Mouse (Mus musculus): ENCODE measurements around the gene Areg. TPM values are rescaled to one million over a fixed set of nuclear protein-coding genes. Genes with fewer than 3 reads are reported as not detected.

The Areg gene
- polyA plus RNA-seq, 1 experiment: 0.47 TPM

- H3K36me3 ChIP-seq (ENCODE audit: control insufficient read depth, insufficient read depth, low read length): no peaks in the 10 kb centered on the region
- H3K27ac ChIP-seq (ENCODE audit: control insufficient read depth, insufficient read depth, low read length): no peak overlapping the region
- no peak for DNase-seq
- no peaks in the 10 kb centered on the region for H3K27me3 ChIP-seq (ENCODE audit: control insufficient read depth, insufficient read depth, low read length)
- H3K4me3 ChIP-seq (ENCODE audit: control insufficient read depth, insufficient read depth, low read length): no peak overlapping the region
- 90% methylated on average over 6 of the region's 6 CpGs for WGBS
- TF ChIP-seq CTCF (IDR thresholded peaks at IDR 0.05; ENCODE audit: borderline replicate concordance, control insufficient read depth, extremely low read depth, insufficient read depth, low read length, poor library complexity): no peak
- TF ChIP-seq POLR2A (IDR thresholded peaks at IDR 0.05; ENCODE audit: control insufficient read depth, extremely low read depth, insufficient read depth, low read length, poor library complexity): no peak
- no peaks in the 10 kb centered on the region for H3K4me1 ChIP-seq (replicated peaks; ENCODE audit: control insufficient read depth, insufficient read depth, low read length)
Measured at GRCm38 (mm10) chr5:91110023-91110670, 29.3 kb upstream of the Areg start.

GRCm38 (mm10) chr5:91111019-91111418, 28.4 kb upstream of the Areg start:
- WGBS: 91% methylated on average over 8 of the region's 8 CpGs
- Histone ChIP-seq H3K4me1 (replicated peaks; ENCODE audit: control insufficient read depth, insufficient read depth, low read length) (no peaks in the 10 kb centered on the region), H3K36me3 (ENCODE audit: control insufficient read depth, insufficient read depth, low read length) (no peaks in the 10 kb centered on the region), H3K27ac (ENCODE audit: control insufficient read depth, insufficient read depth, low read length) (no peak overlapping the region), H3K27me3 (ENCODE audit: control insufficient read depth, insufficient read depth, low read length) (no peaks in the 10 kb centered on the region), H3K4me3 (ENCODE audit: control insufficient read depth, insufficient read depth, low read length) (no peak overlapping the region)
- no peak for DNase-seq
- TF ChIP-seq POLR2A (IDR thresholded peaks at IDR 0.05; ENCODE audit: control insufficient read depth, extremely low read depth, insufficient read depth, low read length, poor library complexity) (no peak), CTCF (IDR thresholded peaks at IDR 0.05; ENCODE audit: borderline replicate concordance, control insufficient read depth, extremely low read depth, insufficient read depth, low read length, poor library complexity) (no peak)

- WGBS: 58% methylated on average over 2 of the region's 2 CpGs
Measured at GRCm38 (mm10) chr5:91113967-91114366, 25.4 kb upstream of the Areg start.

GRCm38 (mm10) chr5:91114574-91114973, 24.8 kb upstream of the Areg start:
- Histone ChIP-seq H3K4me1 (replicated peaks; ENCODE audit: control insufficient read depth, insufficient read depth, low read length) (no peaks in the 10 kb centered on the region), H3K36me3 (ENCODE audit: control insufficient read depth, insufficient read depth, low read length) (no peaks in the 10 kb centered on the region), H3K27me3 (ENCODE audit: control insufficient read depth, insufficient read depth, low read length) (no peaks in the 10 kb centered on the region), H3K27ac (ENCODE audit: control insufficient read depth, insufficient read depth, low read length) (no peak overlapping the region), H3K4me3 (ENCODE audit: control insufficient read depth, insufficient read depth, low read length) (no peak overlapping the region)
- WGBS: 77% methylated on average over 1 of the region's 1 CpGs
- DNase-seq: no peak
- TF ChIP-seq CTCF (IDR thresholded peaks at IDR 0.05; ENCODE audit: borderline replicate concordance, control insufficient read depth, extremely low read depth, insufficient read depth, low read length, poor library complexity) (no peak), POLR2A (IDR thresholded peaks at IDR 0.05; ENCODE audit: control insufficient read depth, extremely low read depth, insufficient read depth, low read length, poor library complexity) (no peak)

More at GRCm38 (mm10) chr5:91113967-91114366, 25.4 kb upstream of the Areg start:
- H3K27ac ChIP-seq (ENCODE audit: control insufficient read depth, insufficient read depth, low read length): no peak overlapping the region
- H3K27me3 ChIP-seq (ENCODE audit: control insufficient read depth, insufficient read depth, low read length): no peaks in the 10 kb centered on the region
- TF ChIP-seq POLR2A (IDR thresholded peaks at IDR 0.05; ENCODE audit: control insufficient read depth, extremely low read depth, insufficient read depth, low read length, poor library complexity) (no peak), CTCF (IDR thresholded peaks at IDR 0.05; ENCODE audit: borderline replicate concordance, control insufficient read depth, extremely low read depth, insufficient read depth, low read length, poor library complexity) (no peak)
- DNase-seq: no peak
- H3K4me3 ChIP-seq (ENCODE audit: control insufficient read depth, insufficient read depth, low read length): no peak overlapping the region
- H3K4me1 ChIP-seq (replicated peaks; ENCODE audit: control insufficient read depth, insufficient read depth, low read length): no peaks in the 10 kb centered on the region
- no peaks in the 10 kb centered on the region for H3K36me3 ChIP-seq (ENCODE audit: control insufficient read depth, insufficient read depth, low read length)

GRCm38 (mm10) chr5:91118618-91119017, 20.8 kb upstream of the Areg start:
- no peak for TF ChIP-seq POLR2A (IDR thresholded peaks at IDR 0.05; ENCODE audit: control insufficient read depth, extremely low read depth, insufficient read depth, low read length, poor library complexity)
- H3K4me1 ChIP-seq (replicated peaks; ENCODE audit: control insufficient read depth, insufficient read depth, low read length): no peaks in the 10 kb centered on the region
- H3K27ac ChIP-seq (ENCODE audit: control insufficient read depth, insufficient read depth, low read length): no peak overlapping the region
- H3K36me3 ChIP-seq (ENCODE audit: control insufficient read depth, insufficient read depth, low read length): no peaks in the 10 kb centered on the region
- no peaks in the 10 kb centered on the region for H3K27me3 ChIP-seq (ENCODE audit: control insufficient read depth, insufficient read depth, low read length)
- H3K4me3 ChIP-seq (ENCODE audit: control insufficient read depth, insufficient read depth, low read length): no peak overlapping the region
- no peak for DNase-seq

GRCm38 (mm10) chr5:91123404-91123803, 16.0 kb upstream of the Areg start:
- DNase-seq: no peak
- Histone ChIP-seq H3K27ac (ENCODE audit: control insufficient read depth, insufficient read depth, low read length) (no peak overlapping the region), H3K4me1 (replicated peaks; ENCODE audit: control insufficient read depth, insufficient read depth, low read length) (no peaks in the 10 kb centered on the region), H3K4me3 (ENCODE audit: control insufficient read depth, insufficient read depth, low read length) (no peak overlapping the region), H3K27me3 (ENCODE audit: control insufficient read depth, insufficient read depth, low read length) (no peaks in the 10 kb centered on the region), H3K36me3 (ENCODE audit: control insufficient read depth, insufficient read depth, low read length) (no peaks in the 10 kb centered on the region)
- 88% methylated on average over 4 of the region's 4 CpGs for WGBS
- TF ChIP-seq POLR2A (IDR thresholded peaks at IDR 0.05; ENCODE audit: control insufficient read depth, extremely low read depth, insufficient read depth, low read length, poor library complexity) (no peak), CTCF (IDR thresholded peaks at IDR 0.05; ENCODE audit: borderline replicate concordance, control insufficient read depth, extremely low read depth, insufficient read depth, low read length, poor library complexity) (no peak)

GRCm38 (mm10) chr5:91124140-91124539, 15.3 kb upstream of the Areg start:
- TF ChIP-seq POLR2A (IDR thresholded peaks at IDR 0.05; ENCODE audit: control insufficient read depth, extremely low read depth, insufficient read depth, low read length, poor library complexity) (no peak), CTCF (IDR thresholded peaks at IDR 0.05; ENCODE audit: borderline replicate concordance, control insufficient read depth, extremely low read depth, insufficient read depth, low read length, poor library complexity) (no peak)
- H3K27ac ChIP-seq (ENCODE audit: control insufficient read depth, insufficient read depth, low read length): no peak overlapping the region
- 92% methylated on average over 2 of the region's 2 CpGs for WGBS
- no peaks in the 10 kb centered on the region for H3K27me3 ChIP-seq (ENCODE audit: control insufficient read depth, insufficient read depth, low read length)
- no peaks in the 10 kb centered on the region for H3K4me1 ChIP-seq (replicated peaks; ENCODE audit: control insufficient read depth, insufficient read depth, low read length)
- no peaks in the 10 kb centered on the region for H3K36me3 ChIP-seq (ENCODE audit: control insufficient read depth, insufficient read depth, low read length)
- no peak for DNase-seq
- H3K4me3 ChIP-seq (ENCODE audit: control insufficient read depth, insufficient read depth, low read length): no peak overlapping the region
